Mouse (Mus musculus) v-Abl transformed pro-B cells (cell line): ENCODE measurements at regions not wholly inside any gene's neighbourhood (a gene's known extent, or its start where the extent isn't known, plus 50 kb on each side); places are given as distances from the start of the nearest gene placed in this dataset.

Experiments used
- in situ Hi-C, 2 experiments: fragments of 400-800 bp; cut with MboI; formaldehyde crosslinking; loops; one replicate each; pipeline ENCODE4 v1.15.1; 2025; ENCODE audit not compliant: unreplicated experiment in 2 of 2

DNA sequence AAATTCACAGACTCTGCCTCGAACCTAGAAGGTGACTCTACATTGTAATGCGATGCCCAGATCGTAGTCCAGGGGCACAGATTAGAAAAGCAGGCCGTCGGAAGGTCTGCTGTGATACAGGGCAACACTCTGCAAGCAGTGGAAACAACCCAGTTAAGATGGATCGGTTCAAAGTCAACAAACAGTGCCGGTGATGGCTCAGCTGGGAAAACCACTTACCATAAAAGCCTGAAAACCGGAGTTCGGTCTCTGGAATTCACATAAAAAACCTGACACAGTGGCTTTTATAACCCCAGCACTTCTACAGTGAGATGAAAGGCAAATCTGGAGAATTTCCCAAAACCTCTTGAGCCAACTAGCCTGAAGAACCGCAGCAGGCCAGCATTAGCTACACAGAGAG, 186.8 kb downstream of the Sp3 start:
- in situ Hi-C loops: loop anchor here in 1 of 2 experiments (25.0 kb wide), 1 partner anchor 269 kb away; no protein-coding TSS in a partner anchor

DNA sequence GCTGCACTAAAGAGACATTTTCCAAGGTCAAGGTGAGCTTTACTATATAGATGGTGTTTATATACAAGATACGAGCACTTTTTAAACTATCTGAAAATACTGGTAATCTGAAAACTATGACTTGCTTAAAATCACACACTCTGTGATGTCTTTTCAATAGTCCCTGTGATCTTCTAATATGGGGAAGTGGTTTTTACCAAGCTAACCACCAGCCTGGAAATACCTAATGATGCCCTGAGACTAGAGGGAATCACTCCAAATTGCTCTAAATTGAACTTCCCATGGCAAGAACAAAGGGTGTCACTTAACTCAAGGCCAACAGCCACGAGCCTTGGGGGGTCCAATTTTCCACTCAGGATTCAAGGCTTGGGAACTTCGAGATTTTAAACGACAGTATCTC, 185.7 kb downstream of the Sp3 start:
- in situ Hi-C loops: loop anchor here in 1 of 2 experiments (25.0 kb wide), 1 partner anchor 268 kb away; no protein-coding TSS in a partner anchor

DNA sequence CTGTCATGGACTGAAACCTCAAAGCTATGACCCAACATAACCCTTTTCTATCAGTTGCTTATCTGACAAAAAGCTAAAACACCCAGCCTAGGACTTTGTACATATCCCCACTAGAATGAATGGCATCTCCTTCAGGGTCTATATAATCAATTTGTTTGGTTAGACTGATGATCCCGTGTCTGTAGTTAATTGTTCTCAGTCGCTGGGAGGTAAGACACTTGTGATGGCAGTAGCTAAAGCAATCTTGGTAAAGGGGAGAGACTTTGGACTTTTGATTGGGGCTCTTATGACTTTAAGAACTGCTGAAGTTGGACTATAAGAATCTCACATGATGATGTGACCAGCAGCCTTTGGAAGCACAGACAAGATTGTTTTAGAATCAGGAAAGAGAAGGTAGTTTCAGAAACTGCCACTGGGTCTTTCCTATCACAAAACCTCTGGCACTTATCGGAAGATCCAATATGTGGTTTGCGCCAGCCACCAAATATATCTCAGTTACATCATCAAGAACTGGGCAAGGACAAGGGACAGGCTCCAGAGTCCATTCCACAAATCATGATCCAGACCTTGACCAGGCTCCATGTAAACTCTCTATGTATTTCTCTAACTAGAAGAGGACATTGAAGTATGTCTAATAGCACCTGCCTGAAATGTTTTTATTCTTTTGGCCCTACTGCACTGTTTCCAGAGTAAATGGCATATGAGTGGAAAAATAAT, 183.1 kb downstream of the Sp3 start:
- in situ Hi-C loops: loop anchor here in 1 of 2 experiments (25.0 kb wide), 1 partner anchor 265 kb away; no protein-coding TSS in a partner anchor

DNA sequence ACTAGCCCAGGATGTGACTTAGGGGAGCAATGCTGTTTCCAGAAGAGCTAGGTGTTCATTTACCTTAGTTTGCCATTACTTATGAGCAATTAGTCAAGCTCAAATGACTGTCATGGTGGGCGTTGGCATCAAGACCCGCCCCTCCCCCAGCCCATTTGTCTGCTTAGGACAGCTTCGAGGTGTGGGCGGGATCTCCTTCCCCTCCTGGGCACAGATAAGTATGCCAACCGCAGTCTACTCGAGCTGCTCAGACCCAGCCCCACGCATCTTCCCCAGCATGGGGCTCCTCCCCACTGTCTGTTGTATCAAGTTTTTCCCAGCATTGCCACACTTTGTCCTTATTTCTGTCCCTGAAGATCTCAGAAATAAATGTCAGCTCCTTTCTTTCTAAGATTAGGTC, 179.6 kb downstream of the Sp3 start:
- in situ Hi-C loops: no loop called here

DNA sequence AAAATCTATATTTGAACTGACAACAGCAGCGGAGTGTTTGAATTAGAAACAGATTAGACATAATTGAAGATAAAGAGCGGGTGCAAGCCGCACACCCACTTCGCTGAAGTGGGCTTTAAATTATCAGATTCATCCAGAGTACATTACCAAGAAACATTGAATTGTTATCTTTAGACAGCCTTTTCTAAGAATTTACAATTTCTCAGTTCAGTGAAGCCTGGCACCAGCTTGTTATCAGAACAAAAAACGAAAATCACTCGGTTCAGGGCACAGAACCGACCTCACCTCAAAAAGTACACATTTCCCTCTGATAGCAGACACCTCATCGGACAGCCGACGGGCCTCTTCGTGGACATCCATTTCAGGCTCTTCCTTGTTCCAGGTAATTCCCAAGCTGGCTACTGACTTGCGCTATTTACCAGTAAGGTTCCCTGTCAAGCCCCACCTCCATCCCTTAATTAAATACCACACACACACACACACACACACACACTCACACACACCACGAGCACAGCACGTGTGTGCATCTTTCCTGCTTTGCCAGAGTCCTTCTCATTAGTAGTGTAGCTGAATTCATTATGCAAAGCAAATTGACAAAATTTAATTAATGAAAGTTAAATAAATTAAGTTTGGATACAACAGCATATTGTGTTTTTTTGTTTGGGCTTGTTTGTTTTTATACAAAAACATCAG, 166.8 kb downstream of the Sp3 start:
- in situ Hi-C loops: no loop called here

DNA sequence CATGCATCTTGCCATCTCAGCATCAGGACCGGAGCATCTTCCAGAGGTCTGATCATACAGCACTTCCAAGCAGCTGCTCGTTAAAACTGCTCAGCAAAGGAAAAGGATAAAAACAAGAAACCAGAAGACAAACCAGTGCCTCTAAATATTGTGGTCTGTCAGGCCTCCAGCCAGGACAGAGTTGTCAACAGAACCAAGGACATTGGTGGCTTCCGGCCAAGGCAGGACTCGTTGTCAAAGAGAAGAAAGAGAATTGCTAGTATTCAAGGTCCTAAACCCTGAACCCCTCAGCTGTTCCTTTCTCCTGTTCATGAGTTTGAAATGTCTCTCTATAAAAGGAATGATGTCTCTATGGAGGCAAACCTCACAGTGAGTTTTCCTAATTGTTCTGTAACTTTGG, 155.0 kb downstream of the Sp3 start:
- in situ Hi-C loops: no loop called here

DNA sequence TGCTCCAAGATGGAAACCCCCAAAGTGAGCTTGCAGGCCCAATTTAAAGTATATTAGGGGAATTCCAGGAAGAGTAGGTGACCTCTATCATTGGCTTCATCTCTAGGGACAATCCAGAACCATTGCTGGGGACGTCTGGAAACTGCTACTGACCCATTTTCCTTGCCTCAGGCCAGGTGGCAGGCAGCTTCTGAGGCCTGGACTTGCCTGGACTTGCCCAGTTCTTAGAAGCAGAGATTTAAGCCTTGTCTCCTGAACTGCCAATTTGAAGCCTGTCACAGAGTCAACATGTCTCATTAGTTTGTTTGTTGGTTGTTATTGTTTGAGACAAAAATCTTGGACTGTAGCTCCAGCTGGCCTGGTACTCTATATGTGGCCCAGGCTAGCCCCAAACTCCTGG, 151.1 kb downstream of the Sp3 start:
- in situ Hi-C loops: no loop called here

DNA sequence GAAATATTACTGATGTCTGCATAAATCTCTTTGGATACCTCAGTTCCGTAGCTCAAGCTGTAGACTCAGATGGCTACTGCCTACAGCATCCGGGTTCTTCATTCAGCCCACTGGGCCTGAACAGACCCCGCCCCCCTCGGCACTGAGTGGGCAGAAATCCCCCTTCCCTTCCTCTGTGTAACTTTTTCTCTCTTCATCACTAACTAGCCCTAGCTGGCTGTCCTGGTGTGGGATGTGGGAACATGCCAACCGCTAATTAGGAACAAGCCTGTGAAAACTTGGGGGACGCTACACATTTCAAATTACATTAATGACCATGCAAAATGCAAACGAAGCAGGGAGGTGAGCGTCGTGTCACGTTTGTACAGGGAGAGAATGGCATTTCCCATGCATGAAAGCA, 147.5 kb downstream of the Sp3 start:
- in situ Hi-C loops: no loop called here

DNA sequence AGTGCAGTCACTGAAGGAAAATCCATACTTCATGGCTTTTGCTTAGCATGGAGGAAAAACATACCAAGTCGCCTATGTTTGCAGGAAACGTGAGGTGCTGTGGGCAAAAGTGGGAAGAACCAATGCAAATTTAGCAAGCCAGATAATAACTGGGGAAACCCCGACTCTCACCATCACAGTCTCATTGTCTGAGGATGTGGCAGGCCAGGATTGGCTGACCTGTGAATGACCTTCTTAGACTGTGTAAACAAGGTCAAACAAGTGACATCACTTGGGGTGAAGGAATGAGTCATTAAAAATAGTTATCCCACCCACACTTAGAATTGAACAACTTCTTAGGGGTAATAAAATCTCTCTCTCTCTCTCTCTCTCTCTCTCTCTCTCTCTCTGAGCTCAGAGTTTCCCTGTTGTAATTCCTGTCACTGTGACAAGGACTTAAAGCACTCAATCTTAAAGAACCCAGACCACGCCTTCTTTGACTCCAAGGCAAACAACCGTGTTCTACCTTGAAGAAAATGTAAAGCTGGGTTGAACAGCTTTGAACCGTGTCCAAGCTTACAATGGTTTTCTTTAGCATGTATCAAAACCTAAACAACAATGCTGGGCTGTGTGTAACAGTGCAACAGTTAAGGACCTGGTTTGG, 142.0 kb downstream of the Sp3 start:
- in situ Hi-C loops: no loop called here

DNA sequence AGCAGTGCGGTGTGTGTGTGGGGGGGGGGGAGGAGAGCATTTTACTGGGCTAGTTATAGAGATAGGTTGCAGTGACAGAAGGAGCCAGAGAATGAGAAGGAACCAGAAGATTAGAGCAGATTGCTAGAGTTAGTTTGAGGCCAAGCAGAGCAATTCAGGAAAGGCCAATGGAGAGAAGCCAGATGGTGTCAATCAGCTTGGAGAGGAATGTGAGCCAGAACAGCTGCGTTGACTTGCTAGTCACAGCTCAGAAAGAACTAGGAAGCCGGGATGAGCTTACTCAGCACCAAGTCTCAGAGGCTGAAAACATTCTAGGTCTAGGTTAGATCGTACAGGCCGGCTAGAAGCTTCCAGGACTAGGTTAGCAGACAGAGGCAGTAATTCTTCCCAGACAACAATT, 140.6 kb downstream of the Sp3 start:
- in situ Hi-C loops: no loop called here

DNA sequence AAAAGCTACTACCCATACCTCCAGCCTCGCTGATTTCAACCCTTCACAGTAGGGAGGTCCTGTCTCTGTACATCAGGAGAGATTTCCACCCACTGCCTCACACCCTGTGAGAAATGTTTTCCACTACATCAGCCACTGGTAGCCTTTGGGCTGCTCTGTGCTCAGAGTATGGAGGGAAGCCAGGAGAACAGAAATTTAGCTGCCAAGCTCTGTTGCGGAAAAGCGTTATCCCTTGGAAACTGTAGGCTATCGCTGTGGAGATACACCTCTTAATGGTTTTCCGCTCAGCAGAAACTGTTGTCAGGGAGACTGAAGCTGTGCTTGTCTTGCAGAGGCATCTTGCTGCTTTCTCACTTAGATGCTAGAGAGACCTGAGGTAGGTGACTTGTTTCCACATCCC, 138.9 kb downstream of the Sp3 start:
- in situ Hi-C loops: no loop called here

DNA sequence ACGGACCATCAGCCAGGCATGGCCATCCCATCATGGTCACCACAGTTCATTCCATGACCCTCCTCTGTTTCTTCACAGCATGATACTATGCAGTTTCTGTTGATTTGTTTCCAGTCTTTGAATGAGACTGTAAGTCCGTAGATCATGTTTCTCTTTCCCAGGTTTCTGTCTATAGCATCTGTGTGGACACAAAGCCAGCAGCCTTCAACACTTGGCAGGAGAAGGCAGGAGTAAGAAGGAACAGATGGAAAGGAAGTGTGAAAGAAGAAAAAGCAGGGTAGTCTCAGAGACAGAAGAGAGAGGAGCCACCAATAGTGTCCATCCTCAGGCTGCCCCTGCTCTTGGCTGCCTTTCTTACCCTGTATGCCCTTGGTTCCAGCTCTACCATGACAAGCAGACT, 136.6 kb downstream of the Sp3 start:
- in situ Hi-C loops: no loop called here

DNA sequence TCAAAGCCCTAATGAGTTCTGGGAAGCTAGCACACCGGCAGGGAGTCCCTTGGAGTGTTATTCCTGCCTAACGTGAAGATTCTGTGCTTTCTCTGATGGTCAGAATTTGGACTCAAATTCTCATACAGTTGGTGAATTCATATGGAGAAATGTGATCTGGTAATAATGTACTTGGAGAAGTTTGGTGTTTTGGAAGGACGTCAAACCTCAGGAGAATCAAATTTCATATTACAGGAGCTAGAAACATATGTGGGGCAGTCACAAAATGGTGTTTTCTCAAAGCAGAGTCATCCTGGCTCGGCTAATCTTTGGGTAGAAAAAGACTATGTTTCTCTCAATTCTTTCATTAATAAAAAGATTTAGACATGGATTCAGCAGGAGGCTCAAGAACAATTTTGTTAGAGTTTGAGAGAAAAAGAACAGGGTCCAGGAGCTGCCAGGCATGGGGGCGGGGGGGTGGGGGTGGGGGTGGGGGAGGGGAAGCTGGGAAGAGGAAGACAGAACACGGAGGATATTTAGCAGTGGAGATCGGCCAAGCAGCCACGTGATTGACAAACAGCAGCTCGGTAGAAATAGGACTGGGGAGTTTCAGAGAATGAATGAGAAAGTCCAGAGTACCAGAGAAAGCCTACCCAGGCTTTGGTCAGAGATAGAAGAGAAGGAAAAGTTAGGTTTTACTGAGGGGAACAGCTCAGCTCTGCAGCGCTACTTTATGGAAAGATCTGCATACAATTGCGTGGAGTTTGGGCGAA, 130.6 kb downstream of the Sp3 start:
- in situ Hi-C loops: no loop called here

DNA sequence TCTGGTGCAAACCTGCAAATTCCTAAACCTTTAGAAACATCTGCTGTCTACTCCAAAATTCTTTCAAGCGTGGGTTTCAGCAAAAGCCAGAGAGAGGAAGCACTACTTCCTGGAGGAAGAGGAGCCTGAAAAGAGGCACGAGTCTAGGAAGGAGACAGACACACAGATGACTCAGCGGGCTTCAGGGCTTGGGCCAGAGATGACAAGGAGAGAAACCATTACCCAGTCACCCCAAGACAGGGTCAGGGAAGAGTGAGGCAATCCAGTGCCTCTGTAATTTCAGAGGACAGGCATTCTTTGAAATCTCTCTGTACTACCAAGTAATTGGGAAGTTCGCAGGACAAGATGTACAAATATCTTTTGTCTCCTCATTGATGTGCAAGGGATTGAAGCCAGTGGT, 127.7 kb downstream of the Sp3 start:
- in situ Hi-C loops: no loop called here

DNA sequence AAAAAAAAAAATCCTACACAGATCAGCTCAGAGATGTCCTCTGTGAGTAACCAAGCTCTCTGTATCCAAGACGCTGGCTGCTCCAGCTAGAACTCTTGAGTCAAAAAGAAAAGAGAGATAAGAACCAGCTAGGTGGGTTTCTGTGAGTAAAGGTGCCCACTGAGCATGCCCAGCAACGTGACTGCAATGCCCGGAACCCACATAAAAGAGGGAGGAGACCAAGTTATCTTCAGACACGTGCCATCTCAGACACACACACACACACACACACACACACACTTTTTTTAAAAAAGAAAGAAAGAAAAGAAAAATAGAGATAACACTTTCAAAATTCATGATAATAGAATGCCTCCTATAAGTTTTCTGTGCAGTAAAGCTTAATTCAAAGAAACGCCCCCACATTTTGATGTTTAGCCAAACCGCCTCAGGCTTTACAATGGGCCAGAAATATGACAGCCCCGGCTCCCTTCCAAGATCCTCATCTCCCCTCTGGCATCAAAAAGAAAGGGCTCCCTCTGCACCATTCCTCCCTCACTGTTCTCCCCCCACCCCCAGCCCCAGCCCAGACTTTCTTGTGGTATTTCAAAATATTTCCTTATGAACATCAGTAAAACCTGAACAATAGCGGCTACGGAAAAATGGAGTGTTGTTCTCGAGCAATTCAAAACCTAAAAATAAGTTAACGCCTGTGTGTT, 124.8 kb downstream of the Sp3 start:
- in situ Hi-C loops: no loop called here

DNA sequence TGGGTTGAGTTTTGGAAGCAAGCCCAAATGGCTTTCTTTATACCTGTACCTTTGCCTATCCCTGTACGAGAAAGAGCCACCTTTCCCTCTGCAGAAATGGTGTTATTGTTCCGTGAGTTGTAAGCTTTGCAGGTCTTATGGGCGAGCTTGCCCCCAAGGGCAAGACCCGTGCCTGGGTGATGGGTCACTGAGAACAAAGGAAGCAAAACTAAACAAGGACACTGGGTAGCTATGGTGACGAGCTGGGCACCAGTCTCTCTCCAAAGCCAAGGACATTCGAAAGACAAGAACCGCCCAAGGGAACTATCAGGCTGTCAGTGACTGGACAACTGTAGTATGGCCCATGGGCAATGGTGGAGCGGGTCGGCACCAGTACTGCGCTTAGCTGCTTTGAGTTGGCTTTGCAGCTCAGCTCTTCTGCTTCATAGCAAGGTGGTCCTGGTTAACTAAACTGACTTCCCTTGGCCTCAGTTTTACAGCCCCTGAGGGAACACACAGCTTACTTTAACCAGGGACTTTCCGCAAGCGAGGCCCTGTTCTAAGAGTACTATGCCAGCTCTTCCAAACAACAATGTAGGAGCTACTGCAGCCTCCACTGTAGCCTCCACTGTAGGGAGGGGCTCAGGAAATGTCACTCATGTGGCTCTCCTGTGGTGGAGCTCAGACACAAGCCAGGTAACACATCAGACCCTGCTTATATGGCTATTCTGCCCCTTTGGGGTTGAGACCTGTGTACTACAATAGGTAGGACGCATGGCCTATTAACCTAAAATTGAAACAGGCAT, 124.1 kb downstream of the Sp3 start:
- in situ Hi-C loops: no loop called here

DNA sequence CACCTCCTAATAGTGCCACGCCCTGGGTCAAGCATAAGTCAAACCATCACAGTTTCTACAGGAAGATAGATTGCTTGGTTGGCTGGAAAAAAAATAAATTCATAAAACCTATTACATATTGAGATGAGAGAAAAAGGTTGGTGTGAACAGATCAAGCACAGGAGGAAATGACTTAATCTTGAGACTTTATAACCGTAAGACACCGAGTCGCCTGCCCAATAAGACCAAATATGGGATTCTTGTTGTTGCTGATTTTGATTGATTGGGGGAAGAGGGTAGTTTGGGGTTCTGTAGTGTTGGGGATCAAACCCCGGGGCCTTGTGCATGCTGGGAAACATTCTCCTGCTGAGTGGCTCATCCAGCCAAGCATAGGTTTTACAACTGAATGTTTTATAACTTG, 122.9 kb downstream of the Sp3 start:
- in situ Hi-C loops: no loop called here

DNA sequence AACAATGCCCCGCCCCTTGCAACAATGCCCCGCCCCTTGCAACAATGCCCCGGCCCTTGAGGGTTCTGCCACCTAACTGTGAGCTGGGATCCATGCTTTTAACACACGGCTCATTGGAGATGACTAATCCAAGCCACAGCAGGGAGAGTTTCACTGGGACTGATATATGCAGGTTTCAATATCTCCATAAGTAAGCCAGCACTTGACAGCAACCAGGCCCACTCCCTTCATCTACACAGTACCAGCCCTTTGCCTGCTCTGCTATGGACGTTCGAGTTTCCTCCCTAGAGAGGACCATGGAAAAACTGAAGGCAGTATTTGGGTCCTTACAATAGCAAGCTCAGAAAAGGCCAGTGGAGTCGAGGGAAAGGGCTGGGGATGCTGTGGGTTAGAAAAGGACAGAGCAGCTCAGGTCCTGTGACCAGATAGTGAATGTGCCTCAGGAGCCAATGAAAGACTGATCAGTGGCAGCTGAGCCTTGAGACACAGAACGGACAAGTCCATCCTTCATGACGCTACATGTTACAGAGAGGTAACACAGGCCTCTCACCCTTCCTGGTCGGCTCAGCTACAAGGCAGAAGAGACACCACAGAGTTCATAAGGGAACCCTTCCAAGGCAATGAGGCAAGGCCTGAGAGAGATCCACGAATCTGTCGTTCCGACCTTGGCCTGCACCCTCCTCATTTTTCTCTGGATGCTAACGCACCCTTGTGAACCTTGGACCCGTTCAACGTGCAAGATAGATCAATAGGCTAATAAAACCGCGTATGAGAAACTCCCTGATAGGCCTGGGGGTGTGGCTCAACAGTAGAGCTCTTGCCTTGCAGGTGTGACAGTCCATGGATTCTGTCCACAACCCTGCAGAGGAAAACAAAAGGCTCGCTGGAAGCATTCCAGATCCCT, 114.5 kb downstream of the Sp3 start:
- in situ Hi-C loops: no loop called here

DNA sequence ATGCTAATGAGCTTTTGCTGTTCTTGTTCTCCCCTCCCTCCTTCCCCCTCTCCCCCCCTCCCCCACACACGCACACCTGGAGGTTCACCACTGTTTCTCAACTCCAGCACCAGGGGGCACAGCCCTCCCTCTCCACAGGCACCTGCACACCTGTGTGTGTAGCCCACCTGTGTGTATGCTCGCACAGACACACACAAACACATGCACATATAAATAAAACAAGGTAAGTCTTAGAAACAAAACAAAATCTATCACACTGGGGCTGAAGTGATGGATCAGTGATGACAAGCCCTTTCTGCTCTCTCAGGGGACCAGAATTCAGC, 113.9 kb downstream of the Sp3 start:
- in situ Hi-C loops: no loop called here
